Mouse (Mus musculus): ENCODE results near the gene Atp6v1c2. TPM values are rescaled to one million over a fixed set of nuclear protein-coding genes. Genes with fewer than 3 reads are reported as not detected.

Gene Atp6v1c2
- polyA plus RNA-seq, 1 experiment, result not detected

GRCm38 (mm10) chr12:17299902-17300301 is 29.3 kb downstream of the Atp6v1c2 start:
- no peak for TF ChIP-seq GATA1 (IDR thresholded peaks at IDR 0.05; ENCODE audit: borderline replicate concordance, low read length)
- no peak for TF ChIP-seq FLI1 (IDR thresholded peaks at IDR 0.05; ENCODE audit: low read length)
- H3K4me1 ChIP-seq, result no peaks in the 10 kb centered on the region
- no peaks in the 10 kb centered on the region for H3K36me3 ChIP-seq (replicated peaks; ENCODE audit: low read length)

DNA sequence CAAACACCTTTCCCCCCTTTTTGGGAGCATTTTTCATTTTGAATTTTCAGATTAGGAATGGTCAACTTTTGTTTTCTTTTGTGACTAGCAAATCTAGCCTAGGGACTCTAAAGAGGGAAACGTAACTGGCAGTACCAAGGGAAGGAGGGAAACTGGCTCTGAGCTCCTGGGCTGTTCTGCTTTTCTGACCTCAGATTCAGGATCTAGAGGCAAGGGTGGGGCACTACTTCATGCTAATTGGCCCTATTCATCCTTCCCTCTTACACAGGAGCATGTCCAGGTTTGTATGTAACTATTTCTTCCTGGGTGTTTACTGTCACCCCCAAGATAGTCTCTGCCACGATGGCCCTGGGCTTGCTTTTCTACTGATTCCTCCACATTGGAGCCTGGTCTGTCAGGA is 32.3 kb downstream of the Atp6v1c2 start:
- TF ChIP-seq FLI1 (IDR thresholded peaks at IDR 0.05; ENCODE audit: low read length) (no peak), GATA1 (IDR thresholded peaks at IDR 0.05; ENCODE audit: borderline replicate concordance, low read length) (no peak)
- Histone ChIP-seq H3K27me3 (replicated peaks) (peaks cover 42% of the 10 kb centered on the region), H3K4me1 (no peaks in the 10 kb centered on the region), H3K36me3 (replicated peaks; ENCODE audit: low read length) (no peaks in the 10 kb centered on the region), H3K9me3 (no peaks in the 10 kb centered on the region; the same call in 1 of the 2 replicates), H3K4me3 (replicated peaks) (no peak overlapping the region)

More at GRCm38 (mm10) chr12:17299902-17300301, 29.3 kb downstream of the Atp6v1c2 start:
- no peak overlapping the region for H3K4me3 ChIP-seq (replicated peaks)
- H3K27me3 ChIP-seq (replicated peaks), result peaks cover 35% of the 10 kb centered on the region
- H3K9me3 ChIP-seq, result no peaks in the 10 kb centered on the region; the same call in 1 of the 2 replicates

DNA sequence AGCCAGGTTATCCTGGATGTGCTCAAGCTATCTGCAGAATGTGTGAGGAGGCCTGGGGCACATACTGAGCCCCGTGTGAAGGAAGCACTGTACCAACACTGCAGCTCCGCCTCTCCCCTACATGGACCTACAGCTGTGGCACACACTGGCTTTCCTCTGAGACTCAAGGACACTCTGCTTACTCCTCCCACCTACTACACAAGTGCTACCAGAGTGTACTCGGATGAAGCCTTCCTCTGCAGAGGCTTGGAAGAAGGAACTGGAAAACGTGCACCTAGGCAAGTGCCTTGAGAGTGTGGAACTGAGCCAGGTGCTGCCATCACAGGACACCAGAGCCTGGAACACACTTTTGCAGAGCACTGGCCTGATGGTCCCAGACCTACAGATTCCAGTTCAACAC is 38.6 kb downstream of the Atp6v1c2 start:
- H3K4me1 ChIP-seq, result peaks cover 14% of the 10 kb centered on the region
- no peak for TF ChIP-seq FLI1 (IDR thresholded peaks at IDR 0.05; ENCODE audit: low read length)
- TF ChIP-seq GATA1 (IDR thresholded peaks at IDR 0.05; ENCODE audit: borderline replicate concordance, low read length), result no peak
- H3K27me3 ChIP-seq (replicated peaks), result peaks cover 39% of the 10 kb centered on the region
- no peaks in the 10 kb centered on the region for H3K36me3 ChIP-seq (replicated peaks; ENCODE audit: low read length)
- no peak overlapping the region for H3K4me3 ChIP-seq (replicated peaks)
- no peaks in the 10 kb centered on the region for H3K9me3 ChIP-seq

DNA sequence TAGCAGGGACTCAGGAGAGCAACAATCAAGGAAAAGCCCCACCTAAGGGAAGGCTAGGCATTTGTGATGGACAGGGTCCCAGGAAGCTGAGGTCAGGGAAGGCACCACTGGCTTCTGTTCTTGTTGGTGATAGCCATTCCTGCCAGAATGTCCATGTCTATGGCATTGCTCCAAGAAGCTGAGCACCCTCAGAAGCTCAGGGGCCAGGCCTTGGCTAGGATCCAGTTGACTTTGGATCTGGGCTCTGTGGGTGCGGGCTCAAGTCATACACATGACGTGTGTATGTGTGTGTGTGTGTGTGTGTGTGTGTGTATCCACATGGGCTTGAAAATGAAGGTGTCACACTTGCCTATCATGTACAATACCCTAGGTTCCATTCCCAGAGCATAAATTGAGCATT is 39.2 kb downstream of the Atp6v1c2 start:
- Histone ChIP-seq H3K4me1 (peaks cover 14% of the 10 kb centered on the region), H3K4me3 (replicated peaks) (no peak overlapping the region), H3K36me3 (replicated peaks; ENCODE audit: low read length) (peaks cover 5% of the 10 kb centered on the region), H3K27me3 (replicated peaks) (peaks cover 36% of the 10 kb centered on the region), H3K9me3 (no peaks in the 10 kb centered on the region)
- TF ChIP-seq GATA1 (IDR thresholded peaks at IDR 0.05; ENCODE audit: borderline replicate concordance, low read length), result no peak
- TF ChIP-seq FLI1 (IDR thresholded peaks at IDR 0.05; ENCODE audit: low read length), result no peak

DNA sequence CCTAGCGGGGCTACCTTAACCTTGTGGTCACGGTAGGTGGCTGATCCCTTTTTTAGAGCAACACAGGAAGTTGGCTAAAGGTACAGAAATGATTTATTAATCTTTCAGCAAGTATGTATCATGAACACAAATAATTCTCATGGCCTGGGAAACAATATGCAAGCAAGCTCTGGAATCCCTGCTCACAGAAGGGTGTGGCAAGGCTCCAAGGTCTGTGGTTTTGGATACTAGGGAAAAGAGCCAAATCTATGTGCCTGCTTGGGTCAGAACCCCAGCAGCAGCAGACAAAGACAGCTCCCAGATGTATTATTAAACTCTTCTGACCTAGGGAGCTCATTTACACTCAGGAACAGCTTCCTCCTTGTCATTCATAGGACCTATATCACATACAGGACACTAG is 40.1 kb downstream of the Atp6v1c2 start:
- Histone ChIP-seq H3K36me3 (replicated peaks; ENCODE audit: low read length) (peaks cover 13% of the 10 kb centered on the region), H3K27me3 (replicated peaks) (peaks cover 33% of the 10 kb centered on the region), H3K4me3 (replicated peaks) (no peak overlapping the region), H3K4me1 (peaks cover 14% of the 10 kb centered on the region), H3K9me3 (no peaks in the 10 kb centered on the region)
- TF ChIP-seq GATA1 (IDR thresholded peaks at IDR 0.05; ENCODE audit: borderline replicate concordance, low read length) (no peak), FLI1 (IDR thresholded peaks at IDR 0.05; ENCODE audit: low read length) (no peak)

GRCm38 (mm10) chr12:17288496-17288895 is 40.7 kb downstream of the Atp6v1c2 start:
- Histone ChIP-seq H3K4me3 (replicated peaks) (no peak overlapping the region), H3K4me1 (peaks cover 14% of the 10 kb centered on the region), H3K36me3 (replicated peaks; ENCODE audit: low read length) (peaks cover 19% of the 10 kb centered on the region), H3K9me3 (no peaks in the 10 kb centered on the region), H3K27me3 (replicated peaks) (peaks cover 29% of the 10 kb centered on the region)
- no peak for TF ChIP-seq FLI1 (IDR thresholded peaks at IDR 0.05; ENCODE audit: low read length)
- TF ChIP-seq GATA1 (IDR thresholded peaks at IDR 0.05; ENCODE audit: borderline replicate concordance, low read length), result no peak

DNA sequence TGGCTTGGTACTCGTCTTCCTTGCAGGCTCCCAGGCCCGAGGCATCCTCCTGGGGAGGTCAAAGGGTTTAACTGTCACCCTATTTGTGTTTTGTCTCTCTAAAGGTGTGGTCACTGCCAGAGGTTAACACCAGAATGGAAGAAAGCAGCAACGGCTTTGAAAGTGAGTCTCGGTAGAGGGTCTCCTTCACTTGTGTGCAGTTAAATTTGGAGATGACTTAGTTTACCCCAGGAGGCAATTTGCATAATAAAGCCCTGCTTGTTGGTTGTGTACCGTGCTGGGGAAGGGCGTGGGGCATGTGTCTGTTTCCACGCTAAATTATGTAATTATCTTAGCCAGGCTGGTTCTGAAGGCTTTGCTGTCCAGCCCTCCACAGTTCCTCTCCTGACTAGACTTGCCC is 55.3 kb downstream of the Atp6v1c2 start:
- Histone ChIP-seq H3K4me1 (peaks cover 34% of the 10 kb centered on the region), H3K4me3 (replicated peaks) (no peak overlapping the region), H3K36me3 (replicated peaks; ENCODE audit: low read length) (peaks cover 98% of the 10 kb centered on the region), H3K27me3 (replicated peaks) (no peaks in the 10 kb centered on the region), H3K9me3 (no peaks in the 10 kb centered on the region)
- no peak for TF ChIP-seq FLI1 (IDR thresholded peaks at IDR 0.05; ENCODE audit: low read length)
- no peak for TF ChIP-seq GATA1 (IDR thresholded peaks at IDR 0.05; ENCODE audit: borderline replicate concordance, low read length)

DNA sequence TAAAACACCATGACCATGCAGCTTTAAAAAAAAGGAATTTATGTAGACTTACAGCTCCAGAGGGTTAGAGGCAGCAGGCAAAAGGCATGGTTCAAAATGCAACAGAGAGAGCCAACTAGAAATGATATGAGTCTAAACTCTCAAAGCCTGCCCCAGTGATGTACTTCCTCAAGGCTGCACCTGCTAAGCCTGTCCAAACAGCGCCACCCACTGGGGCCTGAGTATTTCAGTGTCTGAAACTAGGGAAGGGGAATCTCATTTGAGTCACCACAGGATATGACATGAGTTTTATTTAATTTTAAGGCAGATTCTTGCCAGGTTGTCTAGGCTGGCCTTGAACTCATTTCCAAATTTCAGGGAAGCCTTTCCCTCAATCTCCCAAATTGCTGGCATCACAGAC is 57.9 kb downstream of the Atp6v1c2 start:
- Histone ChIP-seq H3K9me3 (no peaks in the 10 kb centered on the region), H3K4me3 (replicated peaks) (no peak overlapping the region), H3K4me1 (peaks cover 50% of the 10 kb centered on the region), H3K36me3 (replicated peaks; ENCODE audit: low read length) (peaks cover 79% of the 10 kb centered on the region), H3K27me3 (replicated peaks) (no peaks in the 10 kb centered on the region)
- TF ChIP-seq GATA1 (IDR thresholded peaks at IDR 0.05; ENCODE audit: borderline replicate concordance, low read length) (no peak), FLI1 (IDR thresholded peaks at IDR 0.05; ENCODE audit: low read length) (no peak)

GRCm38 (mm10) chr12:17267316-17267715 is 61.8 kb downstream of the Atp6v1c2 start:
- Histone ChIP-seq H3K4me3 (replicated peaks) (peak overlapping the region; percentile 98), H3K36me3 (replicated peaks; ENCODE audit: low read length) (peaks cover 39% of the 10 kb centered on the region)

DNA sequence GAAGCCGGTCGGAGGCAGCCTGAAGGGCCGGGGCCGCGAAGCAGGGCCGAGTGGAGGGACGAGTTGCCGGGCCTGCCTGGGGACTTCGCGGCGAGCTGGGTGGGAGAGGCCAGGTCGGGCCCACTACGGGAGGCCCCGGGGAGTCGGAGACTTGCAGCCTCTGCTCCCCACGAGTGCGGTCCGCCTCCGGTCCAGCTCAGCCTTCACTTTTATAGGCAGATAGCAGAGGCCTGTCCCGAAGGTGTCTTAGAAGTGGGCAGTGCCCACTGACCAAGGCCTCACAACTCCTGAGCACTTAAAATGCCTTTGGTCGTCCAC is 62.5 kb downstream of the Atp6v1c2 start:
- Histone ChIP-seq H3K4me1 (peaks cover 56% of the 10 kb centered on the region), H3K36me3 (replicated peaks; ENCODE audit: low read length) (peaks cover 33% of the 10 kb centered on the region), H3K27me3 (replicated peaks) (no peaks in the 10 kb centered on the region), H3K4me3 (replicated peaks) (peak overlapping the region; percentile 98), H3K9me3 (peaks cover under 1% of the 10 kb centered on the region)
- no peak for TF ChIP-seq GATA1 (IDR thresholded peaks at IDR 0.05; ENCODE audit: borderline replicate concordance, low read length)
- no peak for TF ChIP-seq FLI1 (IDR thresholded peaks at IDR 0.05; ENCODE audit: low read length)

More at GRCm38 (mm10) chr12:17267316-17267715, 61.8 kb downstream of the Atp6v1c2 start:
- TF ChIP-seq GATA1 (IDR thresholded peaks at IDR 0.05; ENCODE audit: borderline replicate concordance, low read length), result no peak
- no peak for TF ChIP-seq FLI1 (IDR thresholded peaks at IDR 0.05; ENCODE audit: low read length)
- Histone ChIP-seq H3K4me1 (peaks cover 59% of the 10 kb centered on the region), H3K27me3 (replicated peaks) (no peaks in the 10 kb centered on the region), H3K9me3 (no peaks in the 10 kb centered on the region)
